Mouse (Mus musculus): ENCODE data around the gene Srp68. TPM values are rescaled to one million over a fixed set of nuclear protein-coding genes. Genes with fewer than 3 reads are reported as not detected.

Srp68 gene
- polyA plus RNA-seq, 1 experiment from 2014 or later, result 101 TPM

GRCm38 (mm10) chr11:116219885-116220284, 54.1 kb downstream of the Srp68 start:
- H3K27me3 ChIP-seq, result peaks cover 29% of the 10 kb centered on the region
- 0 out of 2 replicates have a peak overlapping the region, but pooled peaks have one; percentile 80 for H3K27ac ChIP-seq (replicated peaks)
- H3K9me3 ChIP-seq (replicated peaks), result no peaks in the 10 kb centered on the region
- WGBS, result 23% methylated on average over 4 of the region's 4 CpGs
- H3K4me3 ChIP-seq (replicated peaks), result no peak overlapping the region
- ATAC-seq (ENCODE audit: insufficient number of reproducible peaks, low FRiP score, low TSS enrichment, low read depth), result no peak
- peaks cover 3% of the 10 kb centered on the region; the same call in 1 of the 2 replicates for H3K36me3 ChIP-seq
- H3K4me2 ChIP-seq (replicated peaks), result no peak overlapping the region
- peaks cover 34% of the 10 kb centered on the region for H3K4me1 ChIP-seq
- H3K9ac ChIP-seq, result no peak overlapping the region

DNA sequence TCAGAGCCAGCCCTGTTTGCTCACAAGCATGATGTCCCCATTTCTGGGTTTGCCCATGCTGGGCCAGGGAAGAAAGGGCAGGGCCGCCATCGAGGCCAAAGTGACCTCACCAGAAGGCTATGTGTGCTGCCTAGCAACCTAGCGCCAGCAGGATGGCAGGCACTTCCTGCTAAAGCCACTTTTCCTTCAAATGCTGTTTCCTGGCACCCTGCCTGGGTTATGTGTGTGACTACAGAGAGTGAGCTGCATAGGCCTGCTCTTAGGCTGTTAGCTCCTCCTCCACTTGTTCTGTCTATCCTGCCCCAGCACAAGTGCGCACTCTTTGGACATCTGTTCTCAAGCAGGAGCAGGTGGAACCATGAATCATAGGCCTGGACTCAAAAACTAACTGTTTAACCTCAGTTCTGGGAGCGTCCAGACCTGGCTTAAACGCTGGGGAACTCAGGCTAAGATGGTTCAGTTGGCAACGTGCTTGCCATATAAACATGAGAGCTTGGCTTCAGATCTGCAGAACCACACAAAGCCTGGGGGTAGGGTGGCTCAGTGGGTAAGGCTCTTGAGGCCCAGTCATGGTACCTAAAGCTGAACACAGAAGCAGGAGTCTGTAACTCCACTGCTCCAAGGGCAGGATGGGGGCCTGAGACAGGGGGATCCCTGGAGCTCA, 55.1 kb downstream of the Srp68 start:
- WGBS, result 49% methylated on average over 7 of the region's 7 CpGs
- Histone ChIP-seq H3K9ac (no peak overlapping the region), H3K36me3 (no peaks in the 10 kb centered on the region), H3K9me3 (replicated peaks) (no peaks in the 10 kb centered on the region), H3K27ac (replicated peaks) (peak overlapping the region; percentile 80), H3K4me3 (replicated peaks) (no peak overlapping the region), H3K27me3 (peaks cover 28% of the 10 kb centered on the region), H3K4me1 (peaks cover 34% of the 10 kb centered on the region), H3K4me2 (replicated peaks) (no peak overlapping the region)
- peak; percentile 65 for ATAC-seq (ENCODE audit: insufficient number of reproducible peaks, low FRiP score, low TSS enrichment, low read depth)

DNA sequence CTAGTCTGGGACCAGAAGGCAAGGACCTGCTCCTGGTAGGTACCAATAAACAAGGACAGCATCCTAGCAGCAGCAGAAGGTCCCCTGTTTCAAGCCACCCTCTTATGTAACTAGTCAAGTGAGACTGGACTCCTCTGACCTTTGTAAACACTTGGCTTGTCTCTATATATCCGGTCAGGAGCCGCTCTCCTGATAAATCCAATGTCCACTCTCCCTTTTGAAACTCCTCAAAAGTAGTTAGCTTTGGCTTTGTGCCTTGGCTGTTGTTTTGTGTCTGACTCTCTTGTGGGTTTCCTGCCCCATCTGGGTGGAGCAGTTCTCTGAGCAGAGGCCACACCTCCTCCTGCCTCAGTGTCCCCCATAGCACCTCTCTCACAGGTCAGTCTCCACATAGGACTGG, 55.8 kb downstream of the Srp68 start:
- H3K4me2 ChIP-seq (replicated peaks), result no peak overlapping the region
- no peak for ATAC-seq (ENCODE audit: insufficient number of reproducible peaks, low FRiP score, low TSS enrichment, low read depth)
- no peak overlapping the region for H3K9ac ChIP-seq
- peak overlapping the region; percentile 80 for H3K27ac ChIP-seq (replicated peaks)
- no peaks in the 10 kb centered on the region for H3K36me3 ChIP-seq
- no peaks in the 10 kb centered on the region for H3K9me3 ChIP-seq (replicated peaks)
- peaks cover 22% of the 10 kb centered on the region for H3K27me3 ChIP-seq
- 91% methylated on average over 2 of the region's 2 CpGs for WGBS
- H3K4me3 ChIP-seq (replicated peaks), result no peak overlapping the region
- H3K4me1 ChIP-seq, result peaks cover 34% of the 10 kb centered on the region

GRCm38 (mm10) chr11:116216549-116216948, 57.5 kb downstream of the Srp68 start:
- WGBS, result 74% methylated on average over 11 of the region's 11 CpGs
- no peak for ATAC-seq (ENCODE audit: insufficient number of reproducible peaks, low FRiP score, low TSS enrichment, low read depth)
- Histone ChIP-seq H3K4me3 (replicated peaks) (no peak overlapping the region), H3K36me3 (no peaks in the 10 kb centered on the region), H3K9me3 (replicated peaks) (no peaks in the 10 kb centered on the region), H3K27me3 (peaks cover 11% of the 10 kb centered on the region; the same call in 1 of the 2 replicates), H3K4me1 (peaks cover 19% of the 10 kb centered on the region), H3K9ac (no peak overlapping the region), H3K27ac (replicated peaks) (no peak overlapping the region), H3K4me2 (replicated peaks) (no peak overlapping the region)

DNA sequence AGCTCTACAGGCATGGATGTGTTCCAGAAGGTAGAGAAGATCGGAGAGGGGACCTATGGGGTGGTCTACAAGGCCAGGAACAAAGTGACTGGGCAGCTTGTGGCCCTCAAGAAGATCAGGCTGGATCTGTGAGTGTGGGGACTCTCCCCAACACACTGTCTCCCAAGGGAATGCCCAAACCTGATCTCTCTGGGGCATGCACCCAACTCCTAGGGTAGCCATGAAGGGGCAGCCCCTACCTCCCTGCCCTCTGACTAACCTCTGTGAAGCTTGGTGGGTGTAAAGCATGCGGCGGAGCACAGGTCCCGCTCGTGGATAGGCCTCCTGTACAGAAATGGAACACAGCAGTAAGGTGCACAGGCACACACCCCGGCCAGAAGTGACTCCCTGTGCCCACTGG, 58.0 kb downstream of the Srp68 start:
- WGBS, result 95% methylated on average over 6 of the region's 6 CpGs
- H3K9ac ChIP-seq, result no peak overlapping the region
- ATAC-seq (ENCODE audit: insufficient number of reproducible peaks, low FRiP score, low TSS enrichment, low read depth), result no peak
- H3K36me3 ChIP-seq, result no peaks in the 10 kb centered on the region
- H3K4me2 ChIP-seq (replicated peaks), result no peak overlapping the region
- H3K4me3 ChIP-seq (replicated peaks), result no peak overlapping the region
- H3K4me1 ChIP-seq, result peaks cover 23% of the 10 kb centered on the region
- no peaks in the 10 kb centered on the region for H3K9me3 ChIP-seq (replicated peaks)
- H3K27ac ChIP-seq (replicated peaks), result no peak overlapping the region
- H3K27me3 ChIP-seq, result peaks cover 5% of the 10 kb centered on the region; the same call in 1 of the 2 replicates

DNA sequence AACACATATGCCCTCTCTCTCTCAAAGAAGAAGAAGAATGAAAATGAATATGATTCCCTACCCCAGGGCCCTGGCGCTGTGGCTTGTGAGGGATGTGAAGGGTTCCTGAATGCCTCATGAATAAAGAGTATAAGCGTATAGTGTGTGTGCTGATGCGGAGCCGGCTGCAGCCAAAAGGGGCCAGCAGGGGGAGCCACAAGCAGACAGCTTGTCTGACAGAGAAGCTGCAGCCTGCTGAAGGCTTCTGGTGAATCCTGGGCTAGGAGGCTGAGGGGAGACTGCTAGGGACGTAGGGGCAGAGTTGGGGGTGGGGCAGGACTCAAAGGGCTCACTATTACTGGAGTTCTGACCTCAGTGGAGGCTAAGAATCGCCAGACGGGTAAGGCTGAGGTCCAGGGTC, 58.8 kb downstream of the Srp68 start:
- no peak overlapping the region for H3K4me2 ChIP-seq (replicated peaks)
- no peaks in the 10 kb centered on the region for H3K36me3 ChIP-seq
- no peak overlapping the region for H3K4me3 ChIP-seq (replicated peaks)
- H3K27ac ChIP-seq (replicated peaks), result no peak overlapping the region
- H3K9me3 ChIP-seq (replicated peaks), result no peaks in the 10 kb centered on the region
- peaks cover 23% of the 10 kb centered on the region for H3K4me1 ChIP-seq
- no peak overlapping the region for H3K9ac ChIP-seq
- ATAC-seq (ENCODE audit: insufficient number of reproducible peaks, low FRiP score, low TSS enrichment, low read depth), result no peak
- H3K27me3 ChIP-seq, result no peaks in the 10 kb centered on the region
- 83% methylated on average over 7 of the region's 7 CpGs for WGBS

DNA sequence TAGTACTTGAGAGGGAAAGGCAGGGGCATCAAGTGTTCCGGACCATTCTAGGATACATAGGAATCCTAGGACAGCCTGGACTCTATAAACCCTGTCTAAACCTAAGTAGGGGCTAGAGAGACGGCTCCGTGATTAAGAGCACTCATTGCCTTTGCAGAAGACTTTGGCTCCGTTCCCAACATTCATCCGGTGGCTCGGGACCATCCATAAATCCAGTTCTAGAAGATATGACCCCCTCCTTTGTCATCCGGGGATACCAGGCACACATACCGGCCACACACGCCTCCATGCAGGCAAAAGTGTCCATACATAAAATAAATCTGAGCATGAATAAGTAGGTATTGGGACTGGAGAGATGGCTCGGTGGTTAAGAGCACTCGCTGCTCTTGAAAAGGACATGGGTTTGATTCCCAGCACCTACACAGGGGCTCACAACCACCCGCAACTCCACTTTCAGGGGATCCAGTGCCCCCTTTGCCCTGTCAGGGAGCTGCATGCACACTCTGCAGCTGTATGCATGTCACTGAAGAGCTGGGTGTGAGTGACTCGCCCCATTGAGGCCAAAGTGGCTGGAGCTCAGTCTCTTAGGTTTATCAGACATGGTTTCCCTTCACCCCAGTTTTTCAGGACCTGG, 60.0 kb downstream of the Srp68 start:
- Histone ChIP-seq H3K4me1 (peaks cover 12% of the 10 kb centered on the region), H3K27ac (replicated peaks) (no peak overlapping the region), H3K9ac (no peak overlapping the region), H3K36me3 (no peaks in the 10 kb centered on the region), H3K4me2 (replicated peaks) (no peak overlapping the region), H3K4me3 (replicated peaks) (no peak overlapping the region), H3K9me3 (replicated peaks) (no peaks in the 10 kb centered on the region), H3K27me3 (no peaks in the 10 kb centered on the region)
- ATAC-seq (ENCODE audit: insufficient number of reproducible peaks, low FRiP score, low TSS enrichment, low read depth), result no peak
- WGBS, result 90% methylated on average over 13 of the region's 13 CpGs

DNA sequence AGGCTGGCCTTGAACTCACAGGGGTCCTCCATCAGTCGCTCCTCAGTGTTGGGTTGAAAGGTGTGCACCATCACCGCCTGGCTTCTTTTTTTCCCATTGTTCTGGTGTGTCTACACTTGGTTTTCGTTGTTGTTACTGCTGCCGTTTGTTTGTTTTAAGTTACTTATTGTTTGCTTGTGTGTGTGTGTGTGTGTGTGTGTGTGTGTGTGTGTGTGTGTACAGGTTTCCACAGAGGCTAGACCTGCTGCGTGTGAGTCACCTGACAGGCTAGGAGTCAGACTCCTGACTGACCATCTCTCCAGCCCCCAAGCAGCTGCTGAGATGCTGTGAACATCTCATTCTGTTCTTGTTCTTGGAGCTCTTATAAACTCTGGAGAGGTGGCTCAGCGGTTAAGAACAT, 61.2 kb downstream of the Srp68 start:
- 88% methylated on average over 6 of the region's 6 CpGs for WGBS
- Histone ChIP-seq H3K27ac (replicated peaks) (no peak overlapping the region), H3K36me3 (no peaks in the 10 kb centered on the region), H3K4me3 (replicated peaks) (no peak overlapping the region), H3K9me3 (replicated peaks) (no peaks in the 10 kb centered on the region), H3K4me1 (0 out of 2 replicates have a peak, but pooled peaks cover 4% of the 10 kb centered on the region), H3K9ac (no peak overlapping the region), H3K27me3 (no peaks in the 10 kb centered on the region), H3K4me2 (replicated peaks) (no peak overlapping the region)
- ATAC-seq (ENCODE audit: insufficient number of reproducible peaks, low FRiP score, low TSS enrichment, low read depth), result no peak

- no peaks in the 10 kb centered on the region for H3K27me3 ChIP-seq
- WGBS, result 66% methylated on average over 5 of the region's 5 CpGs
These were observed 63.3 kb downstream of the Srp68 start for GRCm38 (mm10) chr11:116210696-116211095.

DNA sequence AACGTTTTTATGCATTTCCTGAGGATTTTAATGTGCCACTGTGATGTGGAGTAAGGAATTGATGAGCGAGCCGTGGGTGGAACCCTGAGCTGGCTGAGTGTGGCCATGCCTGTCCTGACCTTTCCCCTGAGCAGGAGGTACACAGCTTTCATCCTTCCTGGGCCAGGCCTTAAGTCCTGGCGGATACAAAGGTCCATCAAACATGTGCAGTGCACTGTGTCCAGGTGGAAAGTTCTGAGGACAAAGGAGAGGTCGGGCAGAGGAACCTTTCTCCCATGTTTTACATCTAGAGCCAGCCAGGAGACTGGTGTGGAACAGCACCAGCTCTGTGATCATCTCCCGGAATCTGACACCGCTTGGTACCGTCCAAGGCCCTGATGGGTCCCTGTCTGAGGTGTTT, 64.8 kb downstream of the Srp68 start:
- Histone ChIP-seq H3K27me3 (no peaks in the 10 kb centered on the region), H3K4me2 (replicated peaks) (no peak overlapping the region), H3K4me1 (0 out of 2 replicates have a peak, but pooled peaks cover 4% of the 10 kb centered on the region), H3K9ac (no peak overlapping the region), H3K36me3 (peaks cover 27% of the 10 kb centered on the region), H3K4me3 (replicated peaks) (no peak overlapping the region), H3K27ac (replicated peaks) (no peak overlapping the region), H3K9me3 (replicated peaks) (no peaks in the 10 kb centered on the region)
- 78% methylated on average over 8 of the region's 8 CpGs for WGBS
- ATAC-seq (ENCODE audit: insufficient number of reproducible peaks, low FRiP score, low TSS enrichment, low read depth), result no peak

More at GRCm38 (mm10) chr11:116210696-116211095, 63.3 kb downstream of the Srp68 start:
- no peak overlapping the region for H3K4me3 ChIP-seq (replicated peaks)
- no peak overlapping the region for H3K27ac ChIP-seq (replicated peaks)
- H3K9me3 ChIP-seq (replicated peaks), result no peaks in the 10 kb centered on the region
- H3K36me3 ChIP-seq, result peaks cover 18% of the 10 kb centered on the region
- ATAC-seq (ENCODE audit: insufficient number of reproducible peaks, low FRiP score, low TSS enrichment, low read depth), result no peak
- no peak overlapping the region for H3K9ac ChIP-seq
- H3K4me1 ChIP-seq, result 0 out of 2 replicates have a peak, but pooled peaks cover 4% of the 10 kb centered on the region
- H3K4me2 ChIP-seq (replicated peaks), result no peak overlapping the region

DNA sequence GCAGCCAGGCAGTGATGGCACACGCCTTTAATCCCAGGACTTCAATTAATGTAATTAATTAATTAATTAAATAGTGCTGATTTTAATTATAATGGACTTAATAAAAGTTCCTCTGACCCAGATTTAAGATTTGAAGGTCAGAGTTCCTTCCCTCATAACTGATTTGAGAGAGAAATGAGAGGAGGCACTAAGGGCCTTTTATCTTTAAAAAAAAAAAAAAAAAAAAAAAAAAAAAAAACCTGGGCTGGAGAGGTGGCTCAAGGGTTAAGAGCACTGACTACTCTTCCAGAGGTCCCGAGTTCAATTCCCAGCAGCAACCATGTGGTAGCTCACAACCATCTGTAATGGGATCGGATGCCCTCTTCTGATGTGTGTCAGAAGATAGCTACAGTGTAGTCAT, 65.4 kb downstream of the Srp68 start:
- Histone ChIP-seq H3K36me3 (peaks cover 27% of the 10 kb centered on the region), H3K27me3 (no peaks in the 10 kb centered on the region), H3K4me2 (replicated peaks) (no peak overlapping the region), H3K4me1 (0 out of 2 replicates have a peak, but pooled peaks cover 4% of the 10 kb centered on the region), H3K9ac (no peak overlapping the region), H3K4me3 (replicated peaks) (no peak overlapping the region), H3K9me3 (replicated peaks) (no peaks in the 10 kb centered on the region), H3K27ac (replicated peaks) (no peak overlapping the region)
- no peak for ATAC-seq (ENCODE audit: insufficient number of reproducible peaks, low FRiP score, low TSS enrichment, low read depth)
- WGBS, result 71% methylated on average over 3 of the region's 3 CpGs
